Mouse (Mus musculus): ENCODE data around the gene Timm44. TPM values are rescaled to one million over a fixed set of nuclear protein-coding genes. Genes with fewer than 3 reads are reported as not detected.
A peak's percentile ranks its signal among the peaks of the same experiment; 100 is the strongest.
"Not testable (repeated sequence)": the region's sequence is repeated elsewhere in the genome, so short reads cannot be mapped to it uniquely, and the experiment has no call there.

Gene Timm44
- polyA plus RNA-seq, 1 experiment from 2014 or later = 71.3 TPM

- peak; percentile 94 for DNase-seq (ENCODE audit: low spot score)
- Histone ChIP-seq H3K27ac (peak overlapping the region; percentile 99), H3K4me1 (peaks cover 47% of the 10 kb centered on the region), H3K9me3 (replicated peaks) (no peaks in the 10 kb centered on the region), H3K27me3 (ENCODE audit: low read depth, poor library complexity, severe bottlenecking) (no peaks in the 10 kb centered on the region), H3K36me3 (peaks cover 77% of the 10 kb centered on the region), H3K4me3 (peak overlapping the region; percentile 90)
- WGBS = 2% methylated on average over 35 of the region's 35 CpGs
Measured at GRCm38 (mm10) chr8:4258233-4258632, 17.5 kb downstream of the Timm44 start.

- Histone ChIP-seq H3K36me3 (peaks cover 68% of the 10 kb centered on the region), H3K27me3 (ENCODE audit: low read depth, poor library complexity, severe bottlenecking) (no peaks in the 10 kb centered on the region), H3K4me3 (peak overlapping the region; percentile 90), H3K27ac (peak overlapping the region; percentile 99), H3K9me3 (replicated peaks) (no peaks in the 10 kb centered on the region), H3K4me1 (peaks cover 47% of the 10 kb centered on the region)
- 83% methylated on average over 4 of the region's 4 CpGs for WGBS
- DNase-seq (ENCODE audit: low spot score) = no peak
Measured at GRCm38 (mm10) chr8:4257350-4257749, 18.4 kb downstream of the Timm44 start.

- Histone ChIP-seq H3K36me3 (peaks cover 63% of the 10 kb centered on the region), H3K9me3 (replicated peaks) (no peaks in the 10 kb centered on the region), H3K4me1 (peaks cover 47% of the 10 kb centered on the region), H3K27me3 (ENCODE audit: low read depth, poor library complexity, severe bottlenecking) (no peaks in the 10 kb centered on the region), H3K27ac (no peak overlapping the region), H3K4me3 (0 out of 2 replicates have a peak overlapping the region, but pooled peaks have one; percentile 90)
- DNase-seq (ENCODE audit: low spot score) = no peak
- 77% methylated on average over 4 of the region's 4 CpGs for WGBS
Measured at GRCm38 (mm10) chr8:4256911-4257310, 18.8 kb downstream of the Timm44 start.

GRCm38 (mm10) chr8:4255471-4255870, 20.2 kb downstream of the Timm44 start:
- H3K4me1 ChIP-seq = peaks cover 50% of the 10 kb centered on the region

GRCm38 (mm10) chr8:4254001-4254400, 21.7 kb downstream of the Timm44 start:
- 77% methylated on average over 6 of the region's 6 CpGs for WGBS
- Histone ChIP-seq H3K4me3 (peak overlapping the region; percentile 91), H3K36me3 (peaks cover 52% of the 10 kb centered on the region), H3K4me1 (peaks cover 48% of the 10 kb centered on the region), H3K27me3 (ENCODE audit: low read depth, poor library complexity, severe bottlenecking) (0 out of 2 replicates have a peak, but pooled peaks cover 10% of the 10 kb centered on the region), H3K9me3 (replicated peaks) (no peaks in the 10 kb centered on the region), H3K27ac (0 out of 2 replicates have a peak overlapping the region, but pooled peaks have one; percentile 95)
- no peak for DNase-seq (ENCODE audit: low spot score)

More at GRCm38 (mm10) chr8:4255471-4255870, 20.2 kb downstream of the Timm44 start:
- WGBS = 87% methylated on average over 7 of the region's 7 CpGs
- DNase-seq (ENCODE audit: low spot score); H3K27me3 ChIP-seq (ENCODE audit: low read depth, poor library complexity, severe bottlenecking); H3K4me3 ChIP-seq; H3K9me3 ChIP-seq (replicated peaks); H3K27ac ChIP-seq: not testable (repeated sequence)
- peaks cover 49% of the 10 kb centered on the region for H3K36me3 ChIP-seq

GRCm38 (mm10) chr8:4252934-4253841, 22.5 kb downstream of the Timm44 start, which contains the start of gene Snapc2:
TSS of gene Snapc2 (plus strand) at chr8:4253080.
- Histone ChIP-seq H3K36me3 (peaks cover 54% of the 10 kb centered on the region), H3K27ac (peak within 1 kb of the TSS; percentile 95), H3K27me3 (ENCODE audit: low read depth, poor library complexity, severe bottlenecking) (0 out of 2 replicates have a peak, but pooled peaks cover 10% of the 10 kb centered on the region), H3K4me1 (peaks cover 53% of the 10 kb centered on the region), H3K4me3 (peak within 1 kb of the TSS; percentile 91), H3K9me3 (replicated peaks) (no peaks in the 10 kb centered on the region)
- peak; percentile 97 for DNase-seq (ENCODE audit: low spot score)
- under 1% methylated on average over 69 of the region's 69 CpGs for WGBS

GRCm38 (mm10) chr8:4252116-4252760, 23.5 kb downstream of the Timm44 start:
- no peak for DNase-seq (ENCODE audit: low spot score)
- H3K36me3 ChIP-seq = peaks cover 56% of the 10 kb centered on the region
- 48% methylated on average over 8 of the region's 8 CpGs for WGBS
- peak overlapping the region; percentile 91 for H3K4me3 ChIP-seq
- 0 out of 2 replicates have a peak, but pooled peaks cover 10% of the 10 kb centered on the region for H3K27me3 ChIP-seq (ENCODE audit: low read depth, poor library complexity, severe bottlenecking)
- H3K27ac ChIP-seq = peak overlapping the region; percentile 95
- H3K9me3 ChIP-seq (replicated peaks) = no peaks in the 10 kb centered on the region
- H3K4me1 ChIP-seq = peaks cover 44% of the 10 kb centered on the region

- Histone ChIP-seq H3K27me3 (ENCODE audit: low read depth, poor library complexity, severe bottlenecking) (0 out of 2 replicates have a peak, but pooled peaks cover 10% of the 10 kb centered on the region), H3K36me3 (peaks cover 56% of the 10 kb centered on the region), H3K4me1 (peaks cover 36% of the 10 kb centered on the region), H3K27ac (peak overlapping the region; percentile 28; the same call in 1 of the 2 replicates), H3K9me3 (replicated peaks) (no peaks in the 10 kb centered on the region), H3K4me3 (no peak overlapping the region)
- peak; percentile 87 for DNase-seq (ENCODE audit: low spot score)
- 30% methylated on average over 26 of the region's 26 CpGs for whole genome bisulfite sequencing
Measured at GRCm38 (mm10) chr8:4250306-4250970, 25.3 kb downstream of the Timm44 start.

GRCm38 (mm10) chr8:4249213-4249612, 26.5 kb downstream of the Timm44 start:
- H3K36me3 ChIP-seq = peaks cover 56% of the 10 kb centered on the region
- H3K9me3 ChIP-seq (replicated peaks) = no peaks in the 10 kb centered on the region
- WGBS = 12% methylated on average over 29 of the region's 29 CpGs
- DNase-seq (ENCODE audit: low spot score) = peak; percentile 72
- peak overlapping the region; percentile 59 for H3K27ac ChIP-seq
- peak overlapping the region; percentile 29 for H3K4me3 ChIP-seq
- peaks cover 32% of the 10 kb centered on the region for H3K4me1 ChIP-seq
- H3K27me3 ChIP-seq (ENCODE audit: low read depth, poor library complexity, severe bottlenecking) = 0 out of 2 replicates have a peak, but pooled peaks cover 10% of the 10 kb centered on the region

- Histone ChIP-seq H3K9me3 (replicated peaks) (no peaks in the 10 kb centered on the region), H3K27ac (peak within 1 kb of the TSS; percentile 59; the same call in 1 of the 2 replicates), H3K27me3 (ENCODE audit: low read depth, poor library complexity, severe bottlenecking) (0 out of 2 replicates have a peak, but pooled peaks cover 10% of the 10 kb centered on the region), H3K4me1 (peaks cover 24% of the 10 kb centered on the region), H3K36me3 (peaks cover 66% of the 10 kb centered on the region), H3K4me3 (peak within 1 kb of the TSS; percentile 7; the same call in 1 of the 2 replicates)
- WGBS = 84% methylated on average over 15 of the region's 15 CpGs
- DNase-seq (ENCODE audit: low spot score) = no peak
Measured at GRCm38 (mm10) chr8:4247951-4248540, 27.7 kb downstream of the Timm44 start, which contains the start of gene Tgfbr3l. TSS of gene Tgfbr3l (plus strand) at chr8:4248214.

- peaks cover 74% of the 10 kb centered on the region for H3K36me3 ChIP-seq
- H3K27me3 ChIP-seq (ENCODE audit: low read depth, poor library complexity, severe bottlenecking) = 0 out of 2 replicates have a peak, but pooled peaks cover 10% of the 10 kb centered on the region
- peaks cover 24% of the 10 kb centered on the region for H3K4me1 ChIP-seq
- no peak for DNase-seq (ENCODE audit: low spot score)
- 92% methylated on average over 8 of the region's 8 CpGs for WGBS
- no peaks in the 10 kb centered on the region for H3K9me3 ChIP-seq (replicated peaks)
- no peak overlapping the region for H3K27ac ChIP-seq
- no peak overlapping the region for H3K4me3 ChIP-seq
Measured at GRCm38 (mm10) chr8:4247241-4247640, 28.5 kb downstream of the Timm44 start.

GRCm38 (mm10) chr8:4245737-4246136, 30.0 kb downstream of the Timm44 start:
- DNase-seq (ENCODE audit: low spot score) = no peak
- 82% methylated on average over 11 of the region's 13 CpGs for WGBS
- Histone ChIP-seq H3K4me3 (no peak overlapping the region), H3K27ac (no peak overlapping the region), H3K4me1 (peaks cover 23% of the 10 kb centered on the region), H3K27me3 (ENCODE audit: low read depth, poor library complexity, severe bottlenecking) (0 out of 2 replicates have a peak, but pooled peaks cover 10% of the 10 kb centered on the region), H3K9me3 (replicated peaks) (no peaks in the 10 kb centered on the region), H3K36me3 (peaks cover 89% of the 10 kb centered on the region)

Measured in limb, embryonic 10.5 days (tissue).